22 mouse cellular contexts compared by ENCODE assay signal in genomic region chr19:56929392-56929791, GRCm38 (mm10). TPM values are rescaled to one million over a fixed set of nuclear protein-coding genes. Genes with fewer than 3 reads are reported as not detected.
DNase-seq lines count a peak whose midpoint lies in the region; ATAC-seq and TF ChIP-seq lines count a peak whose summit lies in the region.
"Had no signal": no experiment of that assay in that cellular context is flagged by ENCODE, and none has a peak within 500 bp of the region (broad histone marks: within the 10 kb centered on the region; RNA-seq: fewer than 3 reads in every experiment).

No protein-coding gene starts in this region.

- no peaks in the 10 kb centered on the region for H3K4me1 ChIP-seq in lung, postnatal 0 days (ENCODE audit: insufficient read depth, low read depth, low read length)
- H3K4me1 ChIP-seq: embryonic facial prominence, embryonic 12.5 days had no signal

- peak; percentile 31 for DNase-seq in adrenal gland, postnatal 10 days
- no peak for DNase-seq in adrenal gland, postnatal 25 days
- DNase-seq in heart, adult 8-10 months (ENCODE audit: low spot score), result peak; percentile 71
- DNase-seq in heart, postnatal 4 days, result no peak
- peak; percentile 59 for DNase-seq in lung, postnatal 0 days (ENCODE audit: low spot score)
- DNase-seq in lung, adult 18-20 months, result no peak
- peak; percentile 33 to 37 for DNase-seq in heart, postnatal 14 days
- DNase-seq in left cerebral cortex, postnatal 10 days (ENCODE audit: extremely low spot score in 1 of 2, low spot score in 2 of 2), result no peak
- DNase-seq: cerebellum, adult 2 months; forebrain, postnatal 0 days; gastrocnemius, postnatal 10 days; kidney, adult 11 months; liver; liver, postnatal 0 days; right cerebral cortex, adult 18-20 months; spleen, adult 18-20 months had no signal

- H3K9ac ChIP-seq in lung, postnatal 0 days (replicated peaks; ENCODE audit: low read depth), result no peak overlapping the region
- H3K9ac ChIP-seq: embryonic facial prominence, embryonic 12.5 days; forebrain, postnatal 0 days; heart, embryonic 15.5 days; hindbrain, embryonic 14.5 days; liver, postnatal 0 days had no signal

- H3K36me3 ChIP-seq in lung, postnatal 0 days (ENCODE audit: insufficient read depth, low read length), result no peaks in the 10 kb centered on the region
- H3K36me3 ChIP-seq: embryonic facial prominence, embryonic 12.5 days; heart, embryonic 15.5 days had no signal

- 49% methylated on average over 3 of the region's 3 CpGs for WGBS in lung, postnatal 0 days

- no peak for TF ChIP-seq CTCF in lung, postnatal 0 days (IDR thresholded peaks at IDR 0.05)

- no peaks in the 10 kb centered on the region for H3K9me3 ChIP-seq in lung, postnatal 0 days (ENCODE audit: low read length)
- H3K9me3 ChIP-seq: embryonic facial prominence, embryonic 12.5 days; heart, embryonic 15.5 days had no signal

- H3K27ac ChIP-seq in lung, postnatal 0 days (ENCODE audit: low read length), result no peak overlapping the region
- H3K27ac ChIP-seq: embryonic facial prominence, embryonic 12.5 days; heart, embryonic 15.5 days; hindbrain, embryonic 14.5 days had no signal

- intact Hi-C loops in heart, postnatal 14 days (cut with DNase I), result loop anchor here (10.0 kb wide), 1 partner anchor 395 kb away; no protein-coding TSS in a partner anchor
- intact Hi-C loops in left cerebral cortex, postnatal 10 days (cut with DNase I), result no loop called here

- no peaks in the 10 kb centered on the region for H3K27me3 ChIP-seq in lung, postnatal 0 days (replicated peaks; ENCODE audit: insufficient read depth, low read length)
- H3K27me3 ChIP-seq: embryonic facial prominence, embryonic 12.5 days; heart, embryonic 15.5 days; Patski had no signal

- H3K4me2 ChIP-seq in lung, postnatal 0 days (replicated peaks; ENCODE audit: low read depth, low read length), result no peak overlapping the region
- H3K4me2 ChIP-seq: embryonic facial prominence, embryonic 12.5 days; heart, embryonic 15.5 days; hindbrain, embryonic 14.5 days had no signal

- ATAC-seq in lung, postnatal 0 days, result 0 out of 2 replicates have a peak, but pooled peaks have one; percentile 21
- ATAC-seq: activated CD4-positive, CD25-positive, alpha-beta regulatory T cell, adult 4 months; forebrain, postnatal 0 days; liver, postnatal 0 days; Patski had no signal

- TF ChIP-seq EP300 in lung, postnatal 0 days (IDR thresholded peaks at IDR 0.05), result no peak

- H3K4me3 ChIP-seq in lung, postnatal 0 days (ENCODE audit: low read depth, low read length), result no peak overlapping the region
- H3K4me3 ChIP-seq: embryonic facial prominence, embryonic 12.5 days; heart, embryonic 15.5 days had no signal

RNA-seq across cellular contexts. Expression of gene Vwa2, which starts 55.3 kb away (rescaled TPM):
- total RNA-seq in adrenal gland, postnatal 10 days (2021), result not detected
- total RNA-seq in adrenal gland, postnatal 25 days (2021), result not detected in 2 replicates
- total RNA-seq in heart, adult 8-10 months (2022), result not detected
- not detected for total RNA-seq in heart, postnatal 4 days (2021)
- polyA plus RNA-seq in lung, postnatal 0 days (2015; fragmentation: Nextera tagmentation; extraction: Ambion mirVana), result 0.48 and 0.63 TPM in 2 replicates
- total RNA-seq in heart, postnatal 14 days (2021), result not detected
- total RNA-seq in left cerebral cortex, postnatal 10 days (2021), result under 1 TPM; 0.15 to 0.30 TPM
- total RNA-seq: common myeloid progenitor, adult 5-6 weeks; gastrocnemius, postnatal 10 days had no signal
- polyA plus RNA-seq: activated CD4-positive, CD25-positive, alpha-beta regulatory T cell, adult 4 months; liver, postnatal 0 days had no signal

Comparison
In these comparisons a context has a peak if more than half of its experiments do, and no peak if none do; other contexts are left out.
1. DNase-seq: peak in adrenal gland, postnatal 10 days (single experiment), heart, adult 8-10 months (single experiment), lung, postnatal 0 days (single experiment) and heart, postnatal 14 days (2 of 2); none in adrenal gland, postnatal 25 days (single experiment), heart, postnatal 4 days (single experiment), lung, adult 18-20 months (0 of 2) and left cerebral cortex, postnatal 10 days (0 of 2).